ENCODE assay signal across 13 mouse cellular contexts in the genomic region with DNA sequence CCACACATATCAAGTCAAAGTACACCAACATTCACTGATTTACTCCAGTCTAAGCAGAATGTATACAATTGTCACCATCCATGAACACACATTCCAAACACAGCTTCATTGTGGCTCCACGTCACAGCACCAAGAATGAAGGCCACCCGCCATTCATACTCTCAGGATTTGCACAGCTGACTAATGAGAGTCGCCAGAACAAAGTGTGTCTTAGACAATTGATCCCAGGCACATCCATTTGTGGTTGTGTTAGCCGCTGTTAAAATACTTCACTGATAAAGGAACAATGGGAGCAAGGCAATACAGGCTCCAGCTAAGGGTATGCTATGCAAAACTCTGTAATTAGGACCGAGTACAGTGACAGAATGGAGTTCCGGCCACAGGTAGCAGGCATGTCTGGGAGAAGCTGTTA.
DNase-seq lines count a peak whose midpoint lies in the region; ATAC-seq lines count a peak whose summit lies in the region.
"Had no signal": no experiment of that assay in that cellular context is flagged by ENCODE, and none has a peak within 500 bp of the region (broad histone marks: within the 10 kb centered on the region; RNA-seq: fewer than 3 reads in every experiment).

No protein-coding gene starts in this region.

- no peak overlapping the region for H3K4me3 ChIP-seq in embryonic facial prominence, embryonic 12.5 days
- no peak overlapping the region for H3K4me3 ChIP-seq in forebrain, embryonic 16.5 days (replicated peaks; ENCODE audit: low read length)
- H3K4me3 ChIP-seq in limb, embryonic 12.5 days (replicated peaks) = no peak overlapping the region
- H3K4me3 ChIP-seq in neural tube, embryonic 12.5 days = no peak overlapping the region
- H3K4me3 ChIP-seq: heart, embryonic 12.5 days; liver, embryonic 15.5 days had no signal

- H3K36me3 ChIP-seq in embryonic facial prominence, embryonic 12.5 days = no peaks in the 10 kb centered on the region
- no peaks in the 10 kb centered on the region for H3K36me3 ChIP-seq in forebrain, embryonic 16.5 days (ENCODE audit: control insufficient read depth, insufficient read depth)
- H3K36me3 ChIP-seq in limb, embryonic 12.5 days = no peaks in the 10 kb centered on the region
- no peaks in the 10 kb centered on the region for H3K36me3 ChIP-seq in neural tube, embryonic 12.5 days
- H3K36me3 ChIP-seq: heart, embryonic 12.5 days; liver, embryonic 15.5 days had no signal

- peaks cover 5% of the 10 kb centered on the region; the same call in 1 of the 2 replicates for H3K4me1 ChIP-seq in embryonic facial prominence, embryonic 12.5 days
- peaks cover 10% of the 10 kb centered on the region for H3K4me1 ChIP-seq in forebrain, embryonic 16.5 days (replicated peaks; ENCODE audit: control insufficient read depth, insufficient read depth, low read length)
- 0 out of 2 replicates have a peak, but pooled peaks cover 9% of the 10 kb centered on the region for H3K4me1 ChIP-seq in limb, embryonic 12.5 days (replicated peaks)
- peaks cover 10% of the 10 kb centered on the region; the same call in 1 of the 2 replicates for H3K4me1 ChIP-seq in neural tube, embryonic 12.5 days
- H3K4me1 ChIP-seq: heart, embryonic 12.5 days; liver, embryonic 15.5 days had no signal

- no peaks in the 10 kb centered on the region for H3K27me3 ChIP-seq in embryonic facial prominence, embryonic 12.5 days
- no peaks in the 10 kb centered on the region for H3K27me3 ChIP-seq in forebrain, embryonic 16.5 days (replicated peaks; ENCODE audit: control insufficient read depth, insufficient read depth, low read length)
- H3K27me3 ChIP-seq in limb, embryonic 12.5 days = no peaks in the 10 kb centered on the region; the same call in 1 of the 2 replicates
- H3K27me3 ChIP-seq in neural tube, embryonic 12.5 days (replicated peaks) = no peaks in the 10 kb centered on the region
- H3K27me3 ChIP-seq: heart, embryonic 12.5 days; liver, embryonic 15.5 days had no signal

- H3K27ac ChIP-seq in embryonic facial prominence, embryonic 12.5 days = no peak overlapping the region
- H3K27ac ChIP-seq in forebrain, embryonic 16.5 days (ENCODE audit: low read length) = peak overlapping the region; percentile 17; the same call in 1 of the 2 replicates
- H3K27ac ChIP-seq in limb, embryonic 12.5 days = no peak overlapping the region
- H3K27ac ChIP-seq in neural tube, embryonic 12.5 days = no peak overlapping the region
- H3K27ac ChIP-seq: liver, embryonic 15.5 days had no signal

- H3K9ac ChIP-seq in embryonic facial prominence, embryonic 12.5 days = no peak overlapping the region
- 0 out of 2 replicates have a peak overlapping the region, but pooled peaks have one; percentile 1 for H3K9ac ChIP-seq in forebrain, embryonic 16.5 days (replicated peaks; ENCODE audit: low read depth, low read length)
- no peak overlapping the region for H3K9ac ChIP-seq in limb, embryonic 12.5 days (replicated peaks)
- H3K9ac ChIP-seq in neural tube, embryonic 12.5 days = no peak overlapping the region
- H3K9ac ChIP-seq: heart, embryonic 12.5 days; liver, embryonic 15.5 days had no signal

- no peaks in the 10 kb centered on the region for H3K9me3 ChIP-seq in embryonic facial prominence, embryonic 12.5 days
- no peaks in the 10 kb centered on the region for H3K9me3 ChIP-seq in forebrain, embryonic 16.5 days (ENCODE audit: control insufficient read depth, low read length)
- H3K9me3 ChIP-seq in limb, embryonic 12.5 days = no peaks in the 10 kb centered on the region
- no peaks in the 10 kb centered on the region for H3K9me3 ChIP-seq in neural tube, embryonic 12.5 days
- H3K9me3 ChIP-seq: heart, embryonic 12.5 days; liver, embryonic 15.5 days had no signal

- DNase-seq in urinary bladder, postnatal 14 days (ENCODE audit: low spot score) = no peak
- no peak for DNase-seq in right cerebral cortex, adult 2 months (ENCODE audit: low spot score in 2 of 2)
- DNase-seq in right cerebral cortex, adult 18-20 months = no peak
- DNase-seq: adrenal gland, postnatal 25 days; cerebellum, adult 11-12 months; kidney, postnatal 10 days had no signal

- ATAC-seq in embryonic facial prominence, embryonic 12.5 days (ENCODE audit: insufficient number of reproducible peaks, insufficient read depth, low FRiP score, low TSS enrichment) = no peak
- ATAC-seq in forebrain, embryonic 16.5 days = peak; percentile 65
- ATAC-seq in limb, embryonic 12.5 days (ENCODE audit: insufficient number of reproducible peaks, insufficient read depth, low FRiP score, low TSS enrichment, low read depth) = 0 out of 2 replicates have a peak, but pooled peaks have one; percentile 42
- peak; percentile 72 for ATAC-seq in neural tube, embryonic 12.5 days (ENCODE audit: low FRiP score, low read depth)
- ATAC-seq in erythroblast, adult 5-6 weeks (replicated peaks; ENCODE audit: low FRiP score, poor library complexity, severe bottlenecking) = no peak

- WGBS in embryonic facial prominence, embryonic 12.5 days = 43% methylated on average over 6 of the region's 6 CpGs
- WGBS in forebrain, embryonic 16.5 days = 10% methylated on average over 6 of the region's 6 CpGs
- 68% methylated on average over 6 of the region's 6 CpGs for WGBS in limb, embryonic 12.5 days
- 36% methylated on average over 6 of the region's 6 CpGs for WGBS in neural tube, embryonic 12.5 days

- peak overlapping the region; percentile 40 for H3K4me2 ChIP-seq in embryonic facial prominence, embryonic 12.5 days (replicated peaks)
- peak overlapping the region; percentile 43 for H3K4me2 ChIP-seq in forebrain, embryonic 16.5 days (ENCODE audit: low read length)
- peak overlapping the region; percentile 34 for H3K4me2 ChIP-seq in limb, embryonic 12.5 days
- H3K4me2 ChIP-seq in neural tube, embryonic 12.5 days (replicated peaks) = peak overlapping the region; percentile 50
- H3K4me2 ChIP-seq: heart, embryonic 12.5 days; liver, embryonic 15.5 days had no signal

Comparison
In these comparisons a context has a peak if more than half of its experiments do, and no peak if none do; other contexts are left out.
1. ATAC-seq: peak in forebrain, embryonic 16.5 days (single experiment), limb, embryonic 12.5 days (single experiment) and neural tube, embryonic 12.5 days (single experiment); none in embryonic facial prominence, embryonic 12.5 days (single experiment) and erythroblast, adult 5-6 weeks (single experiment).
2. Peak in every context shown above with its lines, with median percentiles within 50 percentile points of each other: H3K4me2 ChIP-seq.